Mouse (Mus musculus) macrophage (primary cell): ENCODE results near the gene Gm29276. TPM values are rescaled to one million over a fixed set of nuclear protein-coding genes. Genes with fewer than 3 reads are reported as not detected.
"Not testable (repeated sequence)": the region's sequence is repeated elsewhere in the genome, so short reads cannot be mapped to it uniquely, and the experiment has no call there.

Experiments
- H3K27ac ChIP-seq: fragments of 350-480 bp; formaldehyde crosslinking; 2 replicates; pipeline ENCODE4 v1.9.0; 2021
- H3K36me3 ChIP-seq: fragments of 350-480 bp; formaldehyde crosslinking; 2 replicates; pipeline ENCODE4 v1.9.0; 2021; ENCODE audit errors: inconsistent target
- H3K4me3 ChIP-seq: fragments of 350-480 bp; formaldehyde crosslinking; 2 replicates; pipeline ENCODE4 v1.9.0; 2021; ENCODE audit errors: inconsistent target
- H3K79me2 ChIP-seq: fragments of 350-480 bp; formaldehyde crosslinking; 2 replicates; pipeline ENCODE4 v1.9.0; 2021; ENCODE audit errors: inconsistent target
- WGBS: methylation state at CpG from one replicate; pipeline ENCODE4 v1.1.7; 2026; ENCODE audit warnings: inconsistent platforms; ENCODE audit not compliant: missing documents; 5-methylcytosine and 5-hydroxymethylcytosine counted together
- polyA plus RNA-seq: library from polyadenylated mRNA; stranded (reverse); fragments of 250-400 nt; gene quantifications from 3 replicates; pipeline ENCODE4 v1.2.4, GENCODE M21; 2018; ENCODE audit warnings: inconsistent platforms
- total RNA-seq, 78 experiments: library from RNA; depleted of rRNA; stranded (reverse); fragments of 250-400 nt; gene quantifications; 1 replicate in 9 of 78; 2 replicates in 24 of 78; 3 replicates in 43 of 78; 4 replicates in 2 of 78; pipeline ENCODE4 v1.2.4; 2018; ENCODE audit warnings: inconsistent platforms in 56 of 78

Gene Gm29276
- total RNA-seq (2018; cell fraction: chromatin; rRNA removed): not detected
- not detected for total RNA-seq (2018; cell fraction: cytosol; rRNA removed)
- not detected for total RNA-seq (2018; cell fraction: nucleus; rRNA removed)
- polyA plus RNA-seq: not detected in 3 replicates

DNA sequence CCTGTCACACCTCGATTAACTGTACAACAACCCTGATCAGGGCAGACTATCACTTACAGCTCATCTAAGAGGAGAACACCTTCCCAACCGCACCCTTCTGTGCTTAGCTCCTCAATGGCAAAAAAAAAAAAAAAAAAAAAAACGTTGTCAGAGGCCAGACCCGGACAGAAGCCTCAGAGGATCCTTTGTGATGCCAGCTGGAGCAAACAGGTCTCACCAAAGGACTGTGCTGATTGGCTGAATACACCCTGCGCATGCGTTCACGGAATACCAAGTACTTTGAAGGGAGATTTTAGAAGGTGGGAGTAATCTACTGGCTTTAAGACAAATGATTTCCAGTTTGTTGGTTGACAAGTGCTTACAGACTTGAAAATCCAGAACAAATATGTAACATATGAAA lies at the start of gene Gm29276:
TSS of gene Gm29276 (minus strand) at position 101 of the 400 bp plus-strand sequence.
- not testable (repeated sequence) for H3K36me3 ChIP-seq, H3K79me2 ChIP-seq, H3K27ac ChIP-seq, H3K4me3 ChIP-seq
- WGBS: no CpG with 5 or more reads among the region's 7 CpGs
